Mouse (Mus musculus): ENCODE measurements around the gene Slc13a1. TPM values are rescaled to one million over a fixed set of nuclear protein-coding genes. Genes with fewer than 3 reads are reported as not detected.

Slc13a1 gene
- polyA plus RNA-seq, 1 experiment, result 148 TPM

- no peak for DNase-seq (ENCODE audit: low read depth, low spot score)
- WGBS, result 54% methylated on average over 1 of the region's 1 CpGs
These were observed 66.6 kb downstream of the Slc13a1 start for GRCm38 (mm10) chr6:24101281-24101680.

DNA sequence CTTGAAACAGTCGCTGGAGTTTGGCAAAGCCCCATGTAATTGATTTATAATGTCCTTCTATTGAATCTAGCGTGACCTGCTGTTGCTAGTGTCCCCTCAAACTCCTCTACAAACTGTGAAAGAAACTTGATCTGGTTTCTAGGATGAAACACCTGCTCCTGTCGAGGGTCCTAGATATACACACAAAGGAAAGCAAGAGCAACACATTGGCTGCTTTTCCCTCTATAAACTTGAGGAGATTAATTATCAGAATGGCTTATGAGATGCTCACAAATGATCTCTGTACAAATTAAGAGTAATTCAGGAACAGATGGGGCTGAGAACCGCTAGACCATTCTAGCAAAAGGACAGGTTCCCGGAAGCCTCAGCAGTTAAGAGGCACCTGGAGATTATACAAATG, 67.2 kb downstream of the Slc13a1 start:
- 50% methylated on average over 5 of the region's 5 CpGs for WGBS
- DNase-seq (ENCODE audit: low read depth, low spot score), result no peak

- DNase-seq (ENCODE audit: low read depth, low spot score), result no peak
These were observed 70.5 kb downstream of the Slc13a1 start for GRCm38 (mm10) chr6:24097400-24097799.

- WGBS, result 62% methylated on average over 2 of the region's 2 CpGs
- no peak for DNase-seq (ENCODE audit: low read depth, low spot score)
These were observed 91.8 kb downstream of the Slc13a1 start for GRCm38 (mm10) chr6:24076089-24076488.

- DNase-seq (ENCODE audit: low read depth, low spot score), result no peak
- WGBS, result 86% methylated on average over 4 of the region's 4 CpGs
These were observed 95.1 kb downstream of the Slc13a1 start for GRCm38 (mm10) chr6:24072804-24073203.

DNA sequence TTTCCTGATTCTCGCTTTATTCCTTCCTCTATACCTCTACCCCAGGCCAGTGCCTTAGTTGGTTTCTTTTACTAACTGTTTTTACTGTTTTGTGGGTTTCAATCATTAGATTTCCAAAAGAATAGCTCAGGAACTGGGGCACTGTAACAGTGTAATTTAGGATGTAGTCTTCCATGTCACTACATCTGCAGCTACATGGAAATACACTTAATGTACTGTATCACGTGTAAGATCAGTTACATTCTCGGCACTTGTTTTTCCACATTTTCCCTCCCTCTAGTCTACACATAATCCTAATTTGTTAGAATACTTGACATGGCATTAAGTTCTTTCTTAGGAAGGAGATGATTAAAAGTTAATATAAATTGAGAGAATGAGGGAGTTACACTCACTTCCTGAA, 108.1 kb downstream of the Slc13a1 start:
- no peak for DNase-seq (ENCODE audit: low read depth, low spot score)
- 81% methylated on average over 3 of the region's 3 CpGs for WGBS

DNA sequence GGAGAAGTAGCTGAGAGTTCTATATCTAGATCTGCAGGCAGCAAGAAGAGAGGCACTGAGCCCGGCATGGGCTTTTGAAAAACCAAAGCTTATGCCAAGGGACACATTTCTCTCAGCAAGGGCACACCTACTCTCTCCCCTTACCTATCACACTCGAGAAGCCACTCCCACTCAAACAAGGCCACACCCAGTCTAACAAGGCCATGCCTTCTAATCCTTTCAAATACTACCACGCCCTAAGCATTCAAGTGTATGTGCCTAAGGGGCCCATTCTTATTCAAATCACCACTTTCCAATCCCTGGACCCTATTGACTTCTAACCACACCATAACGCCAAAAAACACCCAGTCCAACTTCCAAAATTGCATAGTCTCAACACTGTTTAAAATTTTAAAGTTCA, 112.8 kb downstream of the Slc13a1 start:
- 78% methylated on average over 4 of the region's 4 CpGs for WGBS
- no peak for DNase-seq (ENCODE audit: low read depth, low spot score)

- DNase-seq (ENCODE audit: low read depth, low spot score), result no peak
- 91% methylated on average over 9 of the region's 9 CpGs for WGBS
These were observed 113.7 kb downstream of the Slc13a1 start for GRCm38 (mm10) chr6:24054086-24054710.

GRCm38 (mm10) chr6:24047014-24047770, 120.7 kb downstream of the Slc13a1 start:
- 17% methylated on average over 7 of the region's 7 CpGs for WGBS
- DNase-seq (ENCODE audit: low read depth, low spot score), result peak; percentile 62

GRCm38 (mm10) chr6:24043496-24043895, 124.4 kb downstream of the Slc13a1 start:
- DNase-seq (ENCODE audit: low read depth, low spot score), result no peak

Other genes starting within 250 kb of the Slc13a1 start
- not detected in 2 replicates for gene Tas2r118, start 198.0 kb downstream of the Slc13a1 start, polyA plus RNA-seq (2012; rRNA removed)

Measured in large intestine, adult 2 months (tissue).